20 mouse cellular contexts compared by ENCODE assay signal in genomic region chr4:148507585-148507984, GRCm38 (mm10). TPM values are rescaled to one million over a fixed set of nuclear protein-coding genes. Genes with fewer than 3 reads are reported as not detected.
DNase-seq lines count a peak whose midpoint lies in the region; ATAC-seq lines count a peak whose summit lies in the region.
"Had no signal": no experiment of that assay in that cellular context is flagged by ENCODE, and none has a peak within 500 bp of the region (broad histone marks: within the 10 kb centered on the region; RNA-seq: fewer than 3 reads in every experiment).

No protein-coding gene starts in this region.

- no peaks in the 10 kb centered on the region; the same call in 1 of the 2 replicates for H3K36me3 ChIP-seq in embryonic facial prominence, embryonic 11.5 days (replicated peaks; ENCODE audit: control insufficient read depth, insufficient read depth, low read depth, low read length)
- peaks cover 61% of the 10 kb centered on the region for H3K36me3 ChIP-seq in limb, embryonic 10.5 days

- 77% methylated on average over 5 of the region's 5 CpGs for WGBS in embryonic facial prominence, embryonic 11.5 days
- 60% methylated on average over 5 of the region's 5 CpGs for WGBS in limb, embryonic 10.5 days

- H3K27me3 ChIP-seq in embryonic facial prominence, embryonic 11.5 days (ENCODE audit: control insufficient read depth, insufficient read depth, low read length): no peaks in the 10 kb centered on the region
- no peaks in the 10 kb centered on the region for H3K27me3 ChIP-seq in limb, embryonic 10.5 days (ENCODE audit: low read depth, poor library complexity, severe bottlenecking)
- H3K27me3 ChIP-seq: heart, embryonic 13.5 days; liver, embryonic 12.5 days; lung, embryonic 15.5 days; neural tube, embryonic 15.5 days had no signal

- H3K9ac ChIP-seq in embryonic facial prominence, embryonic 11.5 days (replicated peaks; ENCODE audit: low read length): no peak overlapping the region
- H3K9ac ChIP-seq: forebrain, postnatal 0 days; heart, embryonic 13.5 days; liver, embryonic 12.5 days; lung, embryonic 15.5 days; neural tube, embryonic 15.5 days had no signal

- ATAC-seq in embryonic facial prominence, embryonic 11.5 days (replicated peaks; ENCODE audit: insufficient number of reproducible peaks, low FRiP score, low TSS enrichment, low read depth): no peak
- ATAC-seq: forebrain, postnatal 0 days; hindbrain, postnatal 0 days; liver, embryonic 12.5 days had no signal

- no peaks in the 10 kb centered on the region for H3K4me1 ChIP-seq in embryonic facial prominence, embryonic 11.5 days (ENCODE audit: control insufficient read depth, insufficient read depth, low read length)
- peaks cover 36% of the 10 kb centered on the region for H3K4me1 ChIP-seq in limb, embryonic 10.5 days
- H3K4me1 ChIP-seq: liver, embryonic 12.5 days; lung, embryonic 15.5 days had no signal

- H3K27ac ChIP-seq in embryonic facial prominence, embryonic 11.5 days (replicated peaks; ENCODE audit: low read depth, low read length): no peak overlapping the region
- H3K27ac ChIP-seq in limb, embryonic 10.5 days: peak overlapping the region; percentile 56
- H3K27ac ChIP-seq: heart, embryonic 13.5 days; hindbrain, postnatal 0 days; liver, embryonic 12.5 days; lung, embryonic 15.5 days; neural tube, embryonic 15.5 days had no signal

- no peak overlapping the region for H3K4me2 ChIP-seq in embryonic facial prominence, embryonic 11.5 days (ENCODE audit: low read depth, low read length)
- H3K4me2 ChIP-seq: heart, embryonic 13.5 days; liver, embryonic 12.5 days; lung, embryonic 15.5 days; midbrain, embryonic 11.5 days; neural tube, embryonic 15.5 days had no signal

- peak; percentile 42 for DNase-seq in lung, postnatal 10 days
- no peak for DNase-seq in lung, postnatal 4 days
- DNase-seq in embryonic facial prominence, embryonic 11.5 days (ENCODE audit: low spot score): peak; percentile 4
- DNase-seq in limb, embryonic 10.5 days (ENCODE audit: low spot score): peak; percentile 44
- DNase-seq in skeletal muscle tissue, adult 2 months (ENCODE audit: low read depth, low spot score): peak; percentile 77
- DNase-seq in kidney, adult 9 months: no peak
- DNase-seq in right cerebral cortex, postnatal 36 days (ENCODE audit: low spot score in 2 of 2): no peak
- DNase-seq: cerebellum, adult 9-11 months; forebrain, postnatal 0 days; heart, postnatal 4 days; kidney, adult 11 months; kidney, postnatal 25 days; spleen, adult 18-20 months; thymus, adult 18-20 months had no signal

- H3K4me3 ChIP-seq in embryonic facial prominence, embryonic 11.5 days (ENCODE audit: low read depth, low read length): no peak overlapping the region
- H3K4me3 ChIP-seq in limb, embryonic 10.5 days: no peak overlapping the region
- H3K4me3 ChIP-seq: heart, embryonic 13.5 days; liver, embryonic 12.5 days; lung, embryonic 15.5 days; neural tube, embryonic 15.5 days had no signal

- no peaks in the 10 kb centered on the region for H3K9me3 ChIP-seq in embryonic facial prominence, embryonic 11.5 days (replicated peaks; ENCODE audit: control insufficient read depth, low read length)
- no peaks in the 10 kb centered on the region for H3K9me3 ChIP-seq in limb, embryonic 10.5 days (replicated peaks)
- H3K9me3 ChIP-seq: heart, embryonic 13.5 days; liver, embryonic 12.5 days; lung, embryonic 15.5 days had no signal

RNA-seq across cellular contexts. Expression of gene Angptl7, which starts 7.3 kb away (rescaled TPM):
- polyA plus RNA-seq in embryonic facial prominence, embryonic 11.5 days (2014; fragmentation: Nextera tagmentation; extraction: Ambion mirVana): 0.21 and 0.25 TPM in 2 replicates
- polyA plus RNA-seq in limb, embryonic 10.5 days (2016; fragmentation: Nextera tagmentation; extraction: Ambion mirVana): 0.23 and 0.56 TPM in 2 replicates

RNA-seq across cellular contexts. Expression of gene Exosc10, which starts 50.6 kb away (rescaled TPM):
- 109 and 114 TPM in 2 replicates for polyA plus RNA-seq in embryonic facial prominence, embryonic 11.5 days (2014; fragmentation: Nextera tagmentation; extraction: Ambion mirVana)
- polyA plus RNA-seq in limb, embryonic 10.5 days (2016; fragmentation: Nextera tagmentation; extraction: Ambion mirVana): 108 and 115 TPM in 2 replicates

RNA-seq across cellular contexts. Expression of gene Mtor, which starts 59.2 kb away (rescaled TPM):
- polyA plus RNA-seq in embryonic facial prominence, embryonic 11.5 days (2014; fragmentation: Nextera tagmentation; extraction: Ambion mirVana): 22.5 and 23.9 TPM in 2 replicates
- 20.6 and 22.3 TPM in 2 replicates for polyA plus RNA-seq in limb, embryonic 10.5 days (2016; fragmentation: Nextera tagmentation; extraction: Ambion mirVana)

Comparison
In these comparisons a context has a peak if more than half of its experiments do, and no peak if none do; other contexts are left out.
1. DNase-seq: peak in lung, postnatal 10 days (single experiment), embryonic facial prominence, embryonic 11.5 days (single experiment), limb, embryonic 10.5 days (single experiment) and skeletal muscle tissue, adult 2 months (single experiment); none in lung, postnatal 4 days (0 of 2), kidney, adult 9 months (single experiment) and right cerebral cortex, postnatal 36 days (0 of 2).